Mouse (Mus musculus) bone marrow, adult 2 months (tissue): ENCODE data around the gene Doc2g. TPM values are rescaled to one million over a fixed set of nuclear protein-coding genes. Genes with fewer than 3 reads are reported as not detected.
"Not testable (repeated sequence)": the region's sequence is repeated elsewhere in the genome, so short reads cannot be mapped to it uniquely, and the experiment has no call there.

Experiments used
- H3K27ac ChIP-seq: fragments of 200-500 bp; 2 replicates; pipeline ENCODE4 v1.5.1; 2012; ENCODE audit warnings: low read depth, mild to moderate bottlenecking, control low read depth, inconsistent platforms, low read length; ENCODE audit not compliant: control insufficient read depth, poor library complexity, insufficient read depth
- H3K4me1 ChIP-seq: fragments of 200-500 bp; 2 replicates; pipeline ENCODE4 v1.6.1; 2011; ENCODE audit warnings: low read length; ENCODE audit not compliant: control insufficient read depth, insufficient read depth
- H3K4me3 ChIP-seq: fragments of 200-500 bp; replicated peaks from 2 replicates; pipeline ENCODE3; 2011; ENCODE audit warnings: mild to moderate bottlenecking, low read depth, low read length, control low read depth; ENCODE audit not compliant: control insufficient read depth
- CTCF ChIP-seq: fragments of 200-500 bp; IDR thresholded peaks from 2 replicates; pipeline ENCODE4 v1.5.1; 2011; ENCODE audit warnings: low read length, control low read depth; ENCODE audit not compliant: control insufficient read depth, insufficient read depth
- POLR2A ChIP-seq: fragments of 200-500 bp; IDR thresholded peaks from 2 replicates; pipeline ENCODE4 v1.6.1; 2011; ENCODE audit warnings: low read depth, mild to moderate bottlenecking, control low read depth, low read length, borderline replicate concordance; ENCODE audit not compliant: control insufficient read depth
- WGBS: fragments of 180-500 bp; shearing (Covaris S2); methylation state at CpG from one replicate; pipeline ENCODE4 v1.1.7; 2018; 5-methylcytosine and 5-hydroxymethylcytosine counted together
- polyA plus RNA-seq: library from polyadenylated mRNA; stranded (reverse); fragments of >200 nt; gene quantifications from 2 replicates; pipeline ENCODE4 v1.2.4, GENCODE M21; 2011; ENCODE audit warnings: low replicate concordance; ENCODE audit not compliant: missing spikeins, insufficient read depth, insufficient read length

Doc2g gene
- polyA plus RNA-seq, 1 experiment: 7.8 TPM

- TF ChIP-seq CTCF (no peak), POLR2A (no peak)
- no peaks in the 10 kb centered on the region; the same call in 1 of the 2 replicates for H3K4me1 ChIP-seq
- no peak overlapping the region for H3K4me3 ChIP-seq
- WGBS: 79% methylated on average over 7 of the region's 7 CpGs
- no peak overlapping the region for H3K27ac ChIP-seq
These were observed 29.6 kb downstream of the Doc2g start for GRCm38 (mm10) chr19:4032668-4033067.

- H3K4me1 ChIP-seq: no peaks in the 10 kb centered on the region; the same call in 1 of the 2 replicates
- no peak overlapping the region for H3K27ac ChIP-seq
- WGBS: 74% methylated on average over 3 of the region's 3 CpGs
- no peak for TF ChIP-seq POLR2A
- no peak for TF ChIP-seq CTCF
- no peak overlapping the region for H3K4me3 ChIP-seq
These were observed 30.2 kb downstream of the Doc2g start for GRCm38 (mm10) chr19:4033298-4033697.

DNA sequence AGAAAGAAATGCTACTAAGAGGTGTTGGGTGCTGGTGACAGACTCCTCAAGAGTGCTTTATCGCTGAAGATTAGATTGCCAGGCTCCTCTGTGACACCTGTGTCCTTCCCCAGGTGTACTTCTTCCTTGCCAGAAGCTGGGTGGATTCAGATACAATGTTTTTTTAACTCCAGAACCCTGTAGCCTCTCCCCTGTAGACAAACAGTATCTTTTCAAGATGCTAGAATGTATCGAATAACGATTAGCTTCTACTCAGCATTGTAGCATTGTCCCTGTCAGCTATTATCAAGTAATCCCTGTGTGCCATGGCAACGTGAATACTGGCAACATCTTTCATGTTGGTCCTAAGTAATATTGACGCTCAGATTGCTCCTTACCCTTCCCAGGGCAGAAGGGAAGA is 30.6 kb downstream of the Doc2g start:
- TF ChIP-seq CTCF (no peak), POLR2A (no peak)
- Histone ChIP-seq H3K4me1 (no peaks in the 10 kb centered on the region; the same call in 1 of the 2 replicates), H3K4me3 (no peak overlapping the region), H3K27ac (no peak overlapping the region)
- 81% methylated on average over 5 of the region's 5 CpGs for WGBS

- WGBS: 67% methylated on average over 12 of the region's 12 CpGs
- no peak overlapping the region for H3K27ac ChIP-seq
- H3K4me3 ChIP-seq: no peak overlapping the region
These were observed 33.4 kb downstream of the Doc2g start for GRCm38 (mm10) chr19:4036327-4037045.

GRCm38 (mm10) chr19:4037154-4037787 is 34.2 kb downstream of the Doc2g start:
- peak overlapping the region; percentile 62 for H3K27ac ChIP-seq
- not testable (repeated sequence) for H3K4me1 ChIP-seq
- 26% methylated on average over 8 of the region's 8 CpGs for WGBS
- H3K4me3 ChIP-seq: peak overlapping the region; percentile 87

More at GRCm38 (mm10) chr19:4036327-4037045, 33.4 kb downstream of the Doc2g start:
- TF ChIP-seq POLR2A (no peak), CTCF (no peak)
- H3K4me1 ChIP-seq: no peaks in the 10 kb centered on the region; the same call in 1 of the 2 replicates

DNA sequence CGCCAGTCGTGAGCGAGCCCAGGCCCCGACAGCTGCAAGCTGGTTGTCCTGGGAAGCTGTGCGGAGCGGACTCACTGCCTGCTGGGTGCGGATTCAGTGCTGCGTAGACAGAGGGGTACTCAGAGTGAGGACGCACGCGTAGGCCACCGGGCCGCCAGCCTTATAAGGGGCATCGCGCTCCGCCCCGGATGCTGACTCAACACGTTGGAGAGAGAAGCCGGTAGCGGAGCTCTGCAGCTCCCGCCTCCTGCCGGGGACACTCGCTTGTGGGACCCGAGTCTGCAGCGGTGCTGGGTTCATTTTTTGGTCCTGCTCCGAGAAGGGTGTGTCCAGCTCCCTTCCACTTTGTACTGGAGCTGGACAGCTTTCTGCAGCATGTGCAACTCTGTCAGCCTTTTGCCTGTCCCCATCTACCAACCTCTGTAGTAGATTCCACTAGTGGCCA is 34.7 kb downstream of the Doc2g start, which contains the start of gene Gstp1:
TSS of gene Gstp1 (minus strand) at position 198 of the 445 bp plus-strand sequence.
- no peaks in the 10 kb centered on the region; the same call in 1 of the 2 replicates for H3K4me1 ChIP-seq
- TF ChIP-seq POLR2A (peak; percentile 92), CTCF (no peak)
- under 1% methylated on average over 26 of the region's 26 CpGs for WGBS
- H3K4me3 ChIP-seq: peak within 1 kb of the TSS; percentile 87
- H3K27ac ChIP-seq: peak within 1 kb of the TSS; percentile 62

GRCm38 (mm10) chr19:4040941-4041340 is 37.8 kb downstream of the Doc2g start:
- not testable (repeated sequence) for H3K27ac ChIP-seq, H3K4me1 ChIP-seq
- 73% methylated on average over 5 of the region's 5 CpGs for WGBS

DNA sequence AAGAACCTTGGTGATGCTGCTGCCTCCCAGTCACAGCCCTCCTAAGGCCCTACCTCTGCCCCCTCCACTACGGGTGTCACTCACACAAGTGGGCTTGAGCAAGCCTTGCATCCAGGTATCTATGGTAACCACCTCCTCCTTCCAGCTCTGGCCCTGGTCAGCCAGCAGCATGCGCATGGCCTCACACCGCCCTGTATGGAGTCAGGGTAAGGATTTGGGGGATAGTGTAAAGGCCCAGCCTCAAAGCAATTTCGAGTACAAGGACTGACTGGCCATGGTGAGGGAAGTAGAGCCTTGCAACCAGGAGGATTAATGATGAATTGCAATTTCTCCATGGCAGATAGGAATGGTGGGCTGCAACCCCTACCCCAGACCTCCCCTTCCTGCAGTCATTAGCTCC is 38.4 kb downstream of the Doc2g start:
- not testable (repeated sequence) for H3K4me3 ChIP-seq, H3K27ac ChIP-seq, H3K4me1 ChIP-seq
- whole genome bisulfite sequencing: 88% methylated on average over 4 of the region's 4 CpGs

More at GRCm38 (mm10) chr19:4040941-4041340, 37.8 kb downstream of the Doc2g start:
- not testable (repeated sequence) for H3K4me3 ChIP-seq
